Mouse (Mus musculus) liver, adult 2 months (tissue): ENCODE measurements at regions not wholly inside any gene's neighbourhood (a gene's known extent, or its start where the extent isn't known, plus 50 kb on each side); places are given as distances from the start of the nearest gene placed in this dataset.

Experiments used
- DNase-seq: peaks from one replicate; pipeline ENCODE4 v3.0.0-alpha.2; 2011; ENCODE audit warnings: low read depth, low spot score; ENCODE audit errors: extremely low read depth
- H3K27ac ChIP-seq: fragments of 200-500 bp; replicated peaks from 2 replicates; pipeline ENCODE4 v1.5.1; 2012; ENCODE audit warnings: low read depth, mild to moderate bottlenecking, control low read depth, inconsistent platforms, low read length; ENCODE audit not compliant: insufficient read depth
- H3K27me3 ChIP-seq: fragments of 200-500 bp; 2 replicates; pipeline ENCODE4 v1.6.1; 2012; ENCODE audit warnings: mild to moderate bottlenecking, moderate library complexity, low read length, inconsistent platforms; ENCODE audit not compliant: control insufficient read depth, insufficient read depth
- H3K36me3 ChIP-seq: fragments of 200-500 bp; 2 replicates; pipeline ENCODE4 v1.6.1; 2012; ENCODE audit warnings: low read length, inconsistent platforms; ENCODE audit not compliant: control insufficient read depth, insufficient read depth
- H3K4me1 ChIP-seq: fragments of 200-500 bp; 2 replicates; pipeline ENCODE4 v1.6.1; 2011; ENCODE audit warnings: low read length; ENCODE audit not compliant: control insufficient read depth, insufficient read depth
- H3K4me3 ChIP-seq: fragments of 200-500 bp; 2 replicates; pipeline ENCODE4 v1.5.1; 2011; ENCODE audit warnings: low read depth, mild to moderate bottlenecking, control low read depth, low read length, moderate library complexity; ENCODE audit not compliant: insufficient read depth
- H3K79me2 ChIP-seq: fragments of 200-500 bp; 2 replicates; pipeline ENCODE4 v1.6.1; 2012; ENCODE audit warnings: inconsistent platforms, mild to moderate bottlenecking, low read length, moderate library complexity; ENCODE audit not compliant: control insufficient read depth, insufficient read depth
- H3K9ac ChIP-seq: fragments of 200-500 bp; 2 replicates; pipeline ENCODE4 v1.6.1; 2012; ENCODE audit warnings: low read depth, mild to moderate bottlenecking, control low read depth, inconsistent platforms, low read length
- CTCF ChIP-seq: fragments of 200-500 bp; IDR thresholded peaks from 2 replicates; pipeline ENCODE4 v1.5.1; 2011; ENCODE audit warnings: low read depth, low read length, control low read depth
- POLR2A ChIP-seq: fragments of 200-500 bp; IDR thresholded peaks from 2 replicates; pipeline ENCODE4 v1.6.1; 2011; ENCODE audit warnings: low read length, control low read depth; ENCODE audit not compliant: insufficient read depth; ENCODE audit errors: extremely low read depth
- WGBS: fragments of 180-500 bp; shearing (Covaris S2); methylation state at CpG from one replicate; pipeline ENCODE4 v1.1.7; 2018; 5-methylcytosine and 5-hydroxymethylcytosine counted together

DNA sequence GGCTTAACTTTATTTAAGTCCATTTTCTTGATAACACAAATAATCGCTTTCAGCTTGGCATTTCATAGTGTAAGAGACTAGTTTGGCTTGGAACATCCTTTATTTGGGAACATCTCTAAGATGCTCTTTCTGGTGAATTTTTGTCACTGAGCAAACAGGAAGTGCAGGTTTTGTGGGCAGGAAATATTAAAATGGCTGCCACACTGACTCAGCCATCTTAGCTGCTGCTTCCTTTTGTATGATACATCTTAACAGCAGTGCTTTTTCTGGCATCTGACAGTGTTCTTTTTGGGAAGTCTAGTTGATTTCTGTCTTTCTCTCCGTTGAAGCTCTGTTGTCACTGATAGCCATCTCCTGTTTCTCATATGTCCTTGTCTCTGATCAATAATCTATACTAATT, 329.4 kb upstream of the Tet2 start:
- DNase-seq = no peak
- Histone ChIP-seq H3K27ac (no peak overlapping the region), H3K36me3 (no peaks in the 10 kb centered on the region), H3K79me2 (no peaks in the 10 kb centered on the region), H3K9ac (no peak overlapping the region), H3K4me3 (no peak overlapping the region), H3K4me1 (no peaks in the 10 kb centered on the region), H3K27me3 (no peaks in the 10 kb centered on the region)
- TF ChIP-seq POLR2A (no peak), CTCF (no peak)
- 74% methylated on average over 2 of the region's 2 CpGs for WGBS

DNA sequence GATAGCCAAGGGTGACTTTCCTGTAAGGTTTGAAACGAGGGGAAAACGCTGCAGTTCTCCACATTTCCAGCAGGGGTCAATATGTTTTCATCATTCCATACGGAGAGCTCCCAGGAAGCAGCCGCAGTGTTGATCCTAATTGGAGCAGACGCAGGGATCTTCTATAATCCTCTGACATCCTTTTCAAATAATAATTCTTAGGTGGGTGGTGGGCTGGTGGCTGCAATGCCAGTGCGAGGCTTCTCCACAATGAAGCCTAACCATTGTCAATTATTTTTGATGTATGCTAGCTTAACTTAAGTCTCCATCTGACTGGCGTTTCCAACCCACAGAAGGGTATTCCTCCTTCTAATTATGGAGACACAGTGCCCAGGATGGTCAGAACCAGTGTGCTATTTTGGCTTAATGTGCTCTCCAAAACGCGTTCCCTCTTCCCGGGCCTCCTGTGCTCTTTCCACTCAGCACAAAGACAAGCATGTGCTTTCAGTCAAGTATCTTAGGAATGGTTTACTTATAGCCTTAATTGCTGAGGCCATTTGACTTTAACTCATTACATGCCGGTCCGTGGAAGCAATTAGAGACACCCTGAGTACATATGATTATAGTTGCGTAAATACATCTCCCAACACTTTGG, 331.6 kb upstream of the Tet2 start:
- Histone ChIP-seq H3K4me1 (no peaks in the 10 kb centered on the region), H3K4me3 (no peak overlapping the region), H3K27me3 (no peaks in the 10 kb centered on the region), H3K36me3 (no peaks in the 10 kb centered on the region), H3K9ac (no peak overlapping the region), H3K79me2 (no peaks in the 10 kb centered on the region), H3K27ac (no peak overlapping the region)
- DNase-seq = peak; percentile 50
- 19% methylated on average over 13 of the region's 13 CpGs for WGBS
- no peak for TF ChIP-seq POLR2A
- TF ChIP-seq CTCF = peak; percentile 46

DNA sequence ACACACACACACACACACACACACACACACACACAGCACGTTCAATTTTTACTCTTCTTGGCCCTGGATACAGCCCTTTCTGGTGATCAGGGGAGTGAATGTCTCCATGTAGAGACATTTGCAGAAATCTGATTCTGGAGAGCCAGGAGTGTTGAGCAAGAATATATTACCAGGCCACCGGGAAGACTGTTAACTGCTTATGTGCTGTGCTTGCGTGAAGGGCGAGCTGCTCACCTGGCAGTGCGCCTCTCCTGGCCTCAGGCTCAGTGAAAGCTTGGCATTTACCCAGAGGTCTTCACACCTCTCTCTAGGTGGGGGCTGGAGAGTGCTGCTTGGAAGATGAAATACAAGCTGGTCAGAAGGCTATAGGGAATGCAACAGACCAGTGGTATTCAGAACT, 332.4 kb upstream of the Tet2 start:
- H3K79me2 ChIP-seq = no peaks in the 10 kb centered on the region
- H3K4me3 ChIP-seq = no peak overlapping the region
- WGBS = 33% methylated on average over 5 of the region's 5 CpGs
- no peaks in the 10 kb centered on the region for H3K4me1 ChIP-seq
- TF ChIP-seq CTCF = no peak
- no peak for TF ChIP-seq POLR2A
- H3K27me3 ChIP-seq = no peaks in the 10 kb centered on the region
- DNase-seq = no peak
- H3K9ac ChIP-seq = no peak overlapping the region
- no peak overlapping the region for H3K27ac ChIP-seq
- no peaks in the 10 kb centered on the region for H3K36me3 ChIP-seq

DNA sequence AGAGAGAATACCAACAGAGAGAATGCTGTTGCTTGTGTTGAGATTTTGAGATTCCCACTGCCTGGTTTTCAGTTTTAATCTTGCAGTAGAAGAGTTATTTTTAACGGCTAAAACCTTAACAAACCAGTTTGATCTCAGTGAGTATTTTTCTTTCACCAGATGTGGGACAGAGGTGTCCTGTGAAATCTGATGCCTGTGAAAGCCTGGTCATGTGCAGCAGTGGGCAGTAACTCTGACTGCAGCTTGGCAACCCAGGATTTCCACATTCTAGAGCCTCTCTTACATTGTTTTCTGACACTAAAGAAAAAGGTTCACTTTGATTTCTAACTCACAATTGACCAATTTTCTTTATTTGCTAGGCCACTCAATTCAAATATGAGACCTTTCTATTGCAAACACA, 335.7 kb upstream of the Tet2 start:
- Histone ChIP-seq H3K4me1 (no peaks in the 10 kb centered on the region), H3K27me3 (no peaks in the 10 kb centered on the region), H3K79me2 (no peaks in the 10 kb centered on the region), H3K27ac (no peak overlapping the region), H3K36me3 (no peaks in the 10 kb centered on the region), H3K9ac (no peak overlapping the region), H3K4me3 (no peak overlapping the region)
- no peak for DNase-seq
- 33% methylated on average over 1 of the region's 1 CpGs for WGBS
- TF ChIP-seq CTCF (no peak), POLR2A (no peak)

DNA sequence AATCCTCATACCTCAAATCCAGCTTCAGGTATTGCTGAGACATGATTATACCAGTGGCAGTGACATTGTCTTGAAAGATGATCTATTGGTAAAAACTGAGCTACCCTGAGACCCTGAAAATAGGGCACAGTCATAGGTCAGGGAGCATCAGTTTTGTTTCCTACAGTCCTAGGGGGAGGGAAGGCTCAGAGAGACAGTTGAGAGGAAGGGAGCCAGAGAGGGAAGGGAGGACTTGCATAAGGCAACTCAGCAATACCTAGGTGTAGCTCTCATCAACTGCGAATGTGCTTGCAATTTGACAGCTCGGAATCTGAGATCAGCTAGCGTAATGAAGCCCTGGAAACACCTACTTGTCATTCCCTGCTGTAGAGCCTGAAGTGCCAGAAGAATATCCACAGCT, 334.4 kb upstream of the Cxxc4 start:
- Histone ChIP-seq H3K36me3 (no peaks in the 10 kb centered on the region), H3K79me2 (no peaks in the 10 kb centered on the region), H3K27ac (no peak overlapping the region), H3K27me3 (no peaks in the 10 kb centered on the region), H3K9ac (no peak overlapping the region), H3K4me1 (no peaks in the 10 kb centered on the region), H3K4me3 (no peak overlapping the region)
- DNase-seq = no peak
- 73% methylated on average over 3 of the region's 3 CpGs for WGBS
- TF ChIP-seq POLR2A = no peak
- TF ChIP-seq CTCF = no peak

DNA sequence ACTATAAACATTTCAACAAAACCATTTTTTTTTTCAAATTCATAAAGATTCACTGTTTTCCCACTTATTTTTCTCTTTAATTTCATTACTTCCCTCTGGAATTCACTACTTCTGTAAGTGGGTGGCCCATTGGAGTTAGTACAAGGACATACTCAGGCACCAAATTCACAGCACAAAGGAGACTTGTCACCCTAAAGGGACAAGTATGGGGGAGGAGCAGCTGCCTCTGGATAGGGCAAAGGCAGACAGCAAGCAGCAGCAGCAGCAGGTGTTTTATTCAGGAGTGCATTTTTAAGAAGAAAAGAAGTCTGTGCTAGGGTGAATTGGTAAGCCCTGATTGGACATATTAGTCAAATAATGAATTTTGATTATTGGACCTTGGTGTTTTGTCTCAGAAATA, 314.1 kb upstream of the Cxxc4 start:
- H3K9ac ChIP-seq = no peak overlapping the region
- no peaks in the 10 kb centered on the region for H3K27me3 ChIP-seq
- H3K79me2 ChIP-seq = no peaks in the 10 kb centered on the region
- H3K4me1 ChIP-seq = no peaks in the 10 kb centered on the region
- TF ChIP-seq CTCF (no peak), POLR2A (no peak)
- DNase-seq = no peak
- H3K4me3 ChIP-seq = no peak overlapping the region
- no peaks in the 10 kb centered on the region for H3K36me3 ChIP-seq
- no peak overlapping the region for H3K27ac ChIP-seq
